Mouse (Mus musculus) MEL (cell line): Measurements from ENCODE around the gene Tnnc1. TPM values are rescaled to one million over a fixed set of nuclear protein-coding genes. Genes with fewer than 3 reads are reported as not detected.

Source experiments
- DNase-seq: peaks from one replicate; pipeline ENCODE4 v3.0.0; 2011; ENCODE audit warnings: low read depth, low spot score
- H3K27ac ChIP-seq: 2 replicates; pipeline ENCODE4 v1.5.1; 2012; ENCODE audit warnings: low read depth, mild to moderate bottlenecking, control low read depth, low read length, moderate library complexity; ENCODE audit not compliant: control insufficient read depth
- H3K27me3 ChIP-seq, 2 experiments: fragments of 150-350 bp in 1 of 2; sonication (generic) in 1 of 2; 2 replicates each; pipeline ENCODE4 v1.6.1; 2012; ENCODE audit warnings: low read length in 2 of 2, mild to moderate bottlenecking in 2 of 2, improper control_type of control experiment in 1 of 2, moderate library complexity in 1 of 2; ENCODE audit not compliant: insufficient read depth in 2 of 2, control insufficient read depth in 1 of 2
- H3K36me3 ChIP-seq, 2 experiments: 2 replicates each; pipeline ENCODE4 v1.6.1; 2012 to 2014; ENCODE audit warnings: low read length in 2 of 2, improper control_type of control experiment in 1 of 2, inconsistent platforms in 1 of 2, mild to moderate bottlenecking in 1 of 2; ENCODE audit not compliant: insufficient read depth in 2 of 2, control insufficient read depth in 1 of 2
- H3K4me1 ChIP-seq, 2 experiments: fragments of 150-350 bp in 1 of 2; sonication (generic) in 1 of 2; 2 replicates each; pipeline ENCODE4 v1.6.1; 2012; ENCODE audit warnings: low read length in 2 of 2, improper control_type of control experiment in 1 of 2, mild to moderate bottlenecking in 1 of 2; ENCODE audit not compliant: insufficient read depth in 2 of 2, control insufficient read depth in 1 of 2
- H3K4me3 ChIP-seq, 2 experiments: fragments of 150-350 bp in 1 of 2; sonication (generic) in 1 of 2; 2 replicates each; pipeline ENCODE4 v1.5.1; 2012; ENCODE audit warnings: low read depth in 2 of 2, low read length in 2 of 2, mild to moderate bottlenecking in 2 of 2, moderate library complexity in 2 of 2, control low read depth in 1 of 2, improper control_type of control experiment in 1 of 2; ENCODE audit not compliant: control insufficient read depth in 1 of 2, insufficient read depth in 1 of 2
- H3K79me2 ChIP-seq: 2 replicates; pipeline ENCODE4 v1.6.1; 2012; ENCODE audit warnings: mild to moderate bottlenecking, low read length, moderate library complexity; ENCODE audit not compliant: control insufficient read depth, poor library complexity, insufficient read depth
- H3K9ac ChIP-seq: 2 replicates; pipeline ENCODE4 v1.6.1; 2012; ENCODE audit warnings: low read depth, mild to moderate bottlenecking, control low read depth, low read length, moderate library complexity; ENCODE audit not compliant: control insufficient read depth, poor library complexity, severe bottlenecking
- H3K9me3 ChIP-seq: fragments of 150-350 bp; sonication (generic); replicated peaks from 2 replicates; pipeline ENCODE4 v1.6.1; 2012; ENCODE audit warnings: mild to moderate bottlenecking, low read length, improper control_type of control experiment, moderate library complexity; ENCODE audit not compliant: insufficient read depth
- CHD1 ChIP-seq: IDR thresholded peaks from 2 replicates; pipeline ENCODE4 v1.6.1; 2012; ENCODE audit warnings: low read depth, mild to moderate bottlenecking, inconsistent platforms, low read length, improper control_type of control experiment
- CHD2 ChIP-seq: IDR thresholded peaks from 2 replicates; pipeline ENCODE4 v1.6.1; 2011; ENCODE audit warnings: low read length, improper control_type of control experiment
- CTCF ChIP-seq, 3 experiments: IDR thresholded peaks in 2 of 3; conservative IDR thresholded peaks in 1 of 3; 2 replicates each; pipeline ENCODE4 v1.5.1; 2011 to 2012; ENCODE audit warnings: low read length in 3 of 3, low read depth in 2 of 3, mild to moderate bottlenecking in 2 of 3, improper control_type of control experiment in 1 of 3, inconsistent platforms in 1 of 3, mixed read lengths in 1 of 3, moderate library complexity in 1 of 3; ENCODE audit not compliant: control insufficient read depth in 1 of 3, insufficient read depth in 1 of 3, poor library complexity in 1 of 3, severe bottlenecking in 1 of 3
- ELF1 ChIP-seq: IDR thresholded peaks from 2 replicates; pipeline ENCODE4 v1.6.1; 2014; ENCODE audit warnings: low read depth, mild to moderate bottlenecking, inconsistent platforms, low read length, improper control_type of control experiment, moderate library complexity
- EP300 ChIP-seq, 2 experiments: IDR thresholded peaks; 2 replicates each; pipeline ENCODE4 v1.6.1; 2011; ENCODE audit warnings: improper control_type of control experiment in 2 of 2, low read length in 2 of 2, low read depth in 1 of 2, mild to moderate bottlenecking in 1 of 2
- GABPA ChIP-seq: IDR thresholded peaks from 2 replicates; pipeline ENCODE4 v1.6.1; 2012; ENCODE audit warnings: low read depth, mild to moderate bottlenecking, inconsistent platforms, low read length, improper control_type of control experiment, moderate library complexity
- GATA1 ChIP-seq: IDR thresholded peaks from 2 replicates; pipeline ENCODE4 v1.6.1; 2011; ENCODE audit warnings: low read depth, low read length, improper control_type of control experiment
- JUND ChIP-seq: IDR thresholded peaks from 2 replicates; pipeline ENCODE4 v1.6.1; 2011; ENCODE audit warnings: low read depth, mild to moderate bottlenecking, improper control_type of control experiment, low read length
- MAX ChIP-seq: IDR thresholded peaks from 2 replicates; pipeline ENCODE4 v1.6.1; 2011; ENCODE audit warnings: low read length, improper control_type of control experiment
- MXI1 ChIP-seq: IDR thresholded peaks from 2 replicates; pipeline ENCODE4 v1.6.1; 2011; ENCODE audit warnings: mild to moderate bottlenecking, low read depth, low read length, improper control_type of control experiment
- MYB ChIP-seq: IDR thresholded peaks from 2 replicates; pipeline ENCODE4 v1.6.1; 2011; ENCODE audit warnings: mild to moderate bottlenecking, low read depth, low read length, improper control_type of control experiment
- MYC ChIP-seq: IDR thresholded peaks from 2 replicates; pipeline ENCODE4 v1.6.1; 2011; ENCODE audit warnings: low read depth, mild to moderate bottlenecking, low read length, improper control_type of control experiment, moderate library complexity
- NELFE ChIP-seq: IDR thresholded peaks from 2 replicates; pipeline ENCODE4 v1.6.1; 2011; ENCODE audit warnings: low read depth, low read length, improper control_type of control experiment
- NRF1 ChIP-seq: IDR thresholded peaks from 2 replicates; pipeline ENCODE4 v1.6.1; 2014; ENCODE audit warnings: low read depth, mild to moderate bottlenecking, inconsistent platforms, low read length, improper control_type of control experiment, moderate library complexity; ENCODE audit not compliant: poor library complexity, insufficient read depth, severe bottlenecking
- POLR2A ChIP-seq, 2 experiments: IDR thresholded peaks; 2 replicates each; pipeline ENCODE4 v1.6.1; 2011 to 2012; ENCODE audit warnings: low read length in 2 of 2, mild to moderate bottlenecking in 2 of 2, control low read depth in 1 of 2, improper control_type of control experiment in 1 of 2, low read depth in 1 of 2, moderate library complexity in 1 of 2; ENCODE audit not compliant: control insufficient read depth in 1 of 2, insufficient read depth in 1 of 2, poor library complexity in 1 of 2
- POLR2AphosphoS2 ChIP-seq: IDR thresholded peaks from 2 replicates; pipeline ENCODE4 v1.6.1; 2011; ENCODE audit warnings: low read length, improper control_type of control experiment
- RAD21 ChIP-seq: IDR thresholded peaks from 2 replicates; pipeline ENCODE4 v1.6.1; 2011; ENCODE audit warnings: mild to moderate bottlenecking, low read depth, low read length, improper control_type of control experiment
- TAL1 ChIP-seq: IDR thresholded peaks from 2 replicates; pipeline ENCODE4 v1.6.1; 2012; ENCODE audit warnings: mild to moderate bottlenecking, inconsistent platforms, low read length, moderate library complexity, mixed read lengths
- TBP ChIP-seq: IDR thresholded peaks from 2 replicates; pipeline ENCODE4 v1.8.0; 2011; ENCODE audit warnings: low read depth, low read length, improper control_type of control experiment
- TCF12 ChIP-seq: IDR thresholded peaks from 2 replicates; pipeline ENCODE4 v1.6.1; 2014; ENCODE audit warnings: low read depth, mild to moderate bottlenecking, inconsistent platforms, low read length, improper control_type of control experiment, moderate library complexity
- UBTF ChIP-seq: IDR thresholded peaks from 2 replicates; pipeline ENCODE4 v1.6.1; 2012; ENCODE audit warnings: low read depth, mild to moderate bottlenecking, inconsistent platforms, low read length, improper control_type of control experiment, moderate library complexity, borderline replicate concordance; ENCODE audit not compliant: insufficient read depth
- USF2 ChIP-seq, 2 experiments: IDR thresholded peaks; 2 replicates each; pipeline ENCODE4 v1.6.1; 2011 to 2012; ENCODE audit warnings: improper control_type of control experiment in 2 of 2, low read length in 2 of 2, borderline replicate concordance in 1 of 2, inconsistent platforms in 1 of 2, low read depth in 1 of 2, mild to moderate bottlenecking in 1 of 2; ENCODE audit not compliant: insufficient read depth in 1 of 2
- ZC3H11A ChIP-seq: IDR thresholded peaks from 2 replicates; pipeline ENCODE4 v1.6.1; 2012; ENCODE audit warnings: low read depth, mild to moderate bottlenecking, inconsistent platforms, low read length, improper control_type of control experiment
- ZKSCAN1 ChIP-seq: IDR thresholded peaks from 2 replicates; pipeline ENCODE4 v1.6.1; 2012; ENCODE audit warnings: low read depth, mild to moderate bottlenecking, inconsistent platforms, low read length, improper control_type of control experiment, moderate library complexity
- ZMIZ1 ChIP-seq: IDR thresholded peaks from 2 replicates; pipeline ENCODE4 v1.6.1; 2012; ENCODE audit warnings: low read depth, mild to moderate bottlenecking, inconsistent platforms, low read length, improper control_type of control experiment, moderate library complexity
- ZNF384 ChIP-seq: IDR thresholded peaks from 2 replicates; pipeline ENCODE4 v1.6.1; 2012; ENCODE audit warnings: low read depth, mild to moderate bottlenecking, inconsistent platforms, low read length, improper control_type of control experiment
- polyA plus RNA-seq, 2 experiments: library from polyadenylated mRNA; stranded (reverse) in 1 of 2; unstranded in 1 of 2; fragments of >175 nt in 1 of 2; fragments of >200 nt in 1 of 2; gene quantifications; 2 replicates each; pipeline versions ENCODE4 v1.2.1 to v1.2.4; 2012; ENCODE audit warnings: low replicate concordance in 2 of 2, low read depth in 1 of 2; ENCODE audit not compliant: insufficient read length in 2 of 2, insufficient read depth in 1 of 2, missing spikeins in 1 of 2
- total RNA-seq: library from RNA; depleted of rRNA; stranded (reverse); fragments of 300-350 nt; gene quantifications from 2 replicates; pipeline ENCODE4 v1.2.3, GENCODE M21; 2012

Tnnc1 gene
- total and polyA plus RNA-seq, 3 experiments, result 0.19 TPM; not detected in 2

GRCm38 (mm10) chr14:31179677-31180365 lies 28.3 kb upstream of the Tnnc1 start:
- Histone ChIP-seq H3K4me1 (no peaks in the 10 kb centered on the region), H3K36me3 (peaks cover 0 to 6% of the 10 kb centered on the region in 2 experiments; a peak in 2 of 4 replicates), H3K9ac (no peak overlapping the region)

GRCm38 (mm10) chr14:31181512-31181911 lies 26.6 kb upstream of the Tnnc1 start:
- Histone ChIP-seq H3K4me1 (no peaks in the 10 kb centered on the region), H3K27me3 (no peaks in the 10 kb centered on the region), H3K36me3 (peaks cover 0 to 9% of the 10 kb centered on the region in 2 experiments; a peak in 2 of 4 replicates), H3K4me3 (no peak overlapping the region), H3K9ac (no peak overlapping the region), H3K27ac (no peak overlapping the region), H3K9me3 (no peaks in the 10 kb centered on the region), H3K79me2 (no peaks in the 10 kb centered on the region)
- DNase-seq, result no peak
- no peak for TF ChIP-seq MAX
- no peak for TF ChIP-seq RAD21
- no peak for TF ChIP-seq POLR2A (IDR thresholded peaks at IDR 0.05; ENCODE audit: control insufficient read depth in 1 of 2, insufficient read depth in 1 of 2, low read depth in 1 of 2, low read length in 2 of 2, poor library complexity in 1 of 2)
- no peak for TF ChIP-seq ELF1
- no peak for TF ChIP-seq ZC3H11A
- TF ChIP-seq JUND, result no peak
- no peak for TF ChIP-seq TAL1
- no peak for TF ChIP-seq GATA1
- TF ChIP-seq POLR2AphosphoS2, result no peak
- no peak for TF ChIP-seq ZNF384
- TF ChIP-seq MYB, result no peak
- no peak for TF ChIP-seq GABPA
- TF ChIP-seq MXI1, result no peak
- TF ChIP-seq UBTF, result no peak
- no peak for TF ChIP-seq NRF1
- no peak for TF ChIP-seq NELFE
- no peak for TF ChIP-seq USF2 (IDR thresholded peaks at IDR 0.05; ENCODE audit: borderline replicate concordance in 1 of 2, insufficient read depth in 1 of 2, low read depth in 1 of 2, low read length in 2 of 2)
- TF ChIP-seq CHD2, result no peak

More at GRCm38 (mm10) chr14:31179677-31180365, 28.3 kb upstream of the Tnnc1 start:
- Histone ChIP-seq H3K27ac (no peak overlapping the region), H3K9me3 (no peaks in the 10 kb centered on the region), H3K79me2 (no peaks in the 10 kb centered on the region), H3K4me3 (no peak overlapping the region)
- TF ChIP-seq MYB (no peak), RAD21 (no peak), ZMIZ1 (no peak), ELF1 (no peak), POLR2A (IDR thresholded peaks at IDR 0.05; ENCODE audit: control insufficient read depth in 1 of 2, insufficient read depth in 1 of 2, low read depth in 1 of 2, low read length in 2 of 2, poor library complexity in 1 of 2) (no peak), CTCF (IDR thresholded peaks at IDR 0.05 in 2 of 3, conservative IDR thresholded peaks at IDR 0.05 in 1 of 3; ENCODE audit: control insufficient read depth in 1 of 3, insufficient read depth in 1 of 3, low read depth in 2 of 3, low read length in 3 of 3, poor library complexity in 1 of 3, severe bottlenecking in 1 of 3) (no peak), CHD2 (no peak), ZC3H11A (no peak), ZKSCAN1 (no peak), MYC (no peak), TCF12 (no peak), CHD1 (no peak), NRF1 (no peak), EP300 (IDR thresholded peaks at IDR 0.05; ENCODE audit: low read depth in 1 of 2, low read length in 2 of 2) (no peak), TBP (no peak)
- TF ChIP-seq, all 39 proteins: peak for 0
- H3K27me3 ChIP-seq, result no peaks in the 10 kb centered on the region
- DNase-seq, result no peak
